Mouse (Mus musculus): ENCODE results near the gene Duoxa1. TPM values are rescaled to one million over a fixed set of nuclear protein-coding genes. Genes with fewer than 3 reads are reported as not detected.

The Duoxa1 gene
- total and polyA plus RNA-seq, 3 experiments, result not detected

GRCm38 (mm10) chr2:122323960-122324359, 10.4 kb upstream of the Duoxa1 start:
- Histone ChIP-seq H3K27me3 (ENCODE audit: control insufficient read depth in 1 of 2, insufficient read depth in 2 of 2, low read length in 2 of 2) (peaks cover 2 to 3% of the 10 kb centered on the region in 2 experiments; a peak in 1 of 4 replicates), H3K79me2 (ENCODE audit: control insufficient read depth, insufficient read depth, low read length, poor library complexity) (no peaks in the 10 kb centered on the region), H3K36me3 (ENCODE audit: control insufficient read depth in 1 of 2, insufficient read depth in 2 of 2, low read length in 2 of 2) (no peaks in the 10 kb centered on the region), H3K9ac (ENCODE audit: control insufficient read depth, low read depth, low read length, poor library complexity, severe bottlenecking) (no peak overlapping the region), H3K27ac (ENCODE audit: control insufficient read depth, low read depth, low read length) (no peak overlapping the region), H3K9me3 (replicated peaks; ENCODE audit: insufficient read depth, low read length) (no peaks in the 10 kb centered on the region), H3K4me3 (ENCODE audit: control insufficient read depth in 1 of 2, insufficient read depth in 1 of 2, low read depth in 2 of 2, low read length in 2 of 2) (no peak overlapping the region), H3K4me1 (ENCODE audit: control insufficient read depth in 1 of 2, insufficient read depth in 2 of 2, low read length in 2 of 2) (no peaks in the 10 kb centered on the region)
- TF ChIP-seq POLR2AphosphoS5 (IDR thresholded peaks at IDR 0.05; ENCODE audit: borderline replicate concordance, low read depth, low read length), result no peak
- TF ChIP-seq MYC (IDR thresholded peaks at IDR 0.05; ENCODE audit: low read depth, low read length), result no peak
- no peak for TF ChIP-seq BHLHE40 (IDR thresholded peaks at IDR 0.05; ENCODE audit: borderline replicate concordance, low read depth, low read length)
- TF ChIP-seq MXI1 (IDR thresholded peaks at IDR 0.05; ENCODE audit: low read depth, low read length), result no peak
- no peak for DNase-seq (ENCODE audit: low read depth, low spot score)

DNA sequence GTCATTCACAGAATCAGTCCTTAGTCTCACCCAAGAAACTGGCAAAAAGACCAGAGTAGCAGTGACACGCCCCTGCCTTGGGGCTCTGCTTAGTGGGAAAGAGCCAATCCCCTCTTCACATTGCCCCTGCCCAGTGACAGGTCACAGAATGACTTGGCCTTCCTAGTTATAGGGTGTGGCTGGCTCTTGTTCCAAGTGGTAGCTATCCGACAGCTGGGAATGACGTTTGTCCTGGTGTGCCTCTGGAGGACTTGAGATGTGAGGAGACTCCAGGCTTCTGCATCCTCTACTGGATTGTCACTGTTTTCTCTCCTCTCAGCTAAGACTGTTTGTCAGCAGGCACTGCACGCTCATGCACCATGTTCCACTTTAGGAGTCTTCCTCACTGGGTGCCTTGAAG, 3.9 kb upstream of the Duoxa1 start:
- Histone ChIP-seq H3K4me1 (ENCODE audit: control insufficient read depth in 1 of 2, insufficient read depth in 2 of 2, low read length in 2 of 2) (0 out of 4 replicates have a peak, but pooled peaks cover 0 to 2% of the 10 kb centered on the region in 2 experiments), H3K9ac (ENCODE audit: control insufficient read depth, low read depth, low read length, poor library complexity, severe bottlenecking) (no peak overlapping the region), H3K36me3 (ENCODE audit: control insufficient read depth in 1 of 2, insufficient read depth in 2 of 2, low read length in 2 of 2) (no peaks in the 10 kb centered on the region), H3K79me2 (ENCODE audit: control insufficient read depth, insufficient read depth, low read length, poor library complexity) (no peaks in the 10 kb centered on the region), H3K9me3 (replicated peaks; ENCODE audit: insufficient read depth, low read length) (no peaks in the 10 kb centered on the region), H3K27me3 (ENCODE audit: control insufficient read depth in 1 of 2, insufficient read depth in 2 of 2, low read length in 2 of 2) (peaks cover 0 to 3% of the 10 kb centered on the region in 2 experiments; a peak in 1 of 4 replicates), H3K27ac (ENCODE audit: control insufficient read depth, low read depth, low read length) (no peak overlapping the region), H3K4me3 (ENCODE audit: control insufficient read depth in 1 of 2, insufficient read depth in 1 of 2, low read depth in 2 of 2, low read length in 2 of 2) (no peak overlapping the region)
- no peak for DNase-seq (ENCODE audit: low read depth, low spot score)
- TF ChIP-seq TAL1 (IDR thresholded peaks at IDR 0.05; ENCODE audit: low read length), result no peak
- TF ChIP-seq USF2 (IDR thresholded peaks at IDR 0.05; ENCODE audit: borderline replicate concordance in 1 of 2, insufficient read depth in 1 of 2, low read depth in 1 of 2, low read length in 2 of 2), result no peak
- no peak for TF ChIP-seq KAT2A (conservative IDR thresholded peaks at IDR 0.05; ENCODE audit: low read depth, low read length)
- TF ChIP-seq POLR2A (IDR thresholded peaks at IDR 0.05; ENCODE audit: control insufficient read depth in 1 of 2, insufficient read depth in 1 of 2, low read depth in 1 of 2, low read length in 2 of 2, poor library complexity in 1 of 2), result no peak
- TF ChIP-seq TBP (IDR thresholded peaks at IDR 0.05; ENCODE audit: low read depth, low read length), result no peak
- no peak for TF ChIP-seq ETS1 (IDR thresholded peaks at IDR 0.05; ENCODE audit: low read depth, low read length)
- no peak for TF ChIP-seq ZNF384 (IDR thresholded peaks at IDR 0.05; ENCODE audit: low read depth, low read length)
- no peak for TF ChIP-seq E2F4 (IDR thresholded peaks at IDR 0.05; ENCODE audit: borderline replicate concordance, low read depth, low read length)
- TF ChIP-seq UBTF (IDR thresholded peaks at IDR 0.05; ENCODE audit: borderline replicate concordance, insufficient read depth, low read depth, low read length), result no peak
- TF ChIP-seq MAZ (IDR thresholded peaks at IDR 0.05; ENCODE audit: low read depth, low read length), result no peak
- TF ChIP-seq USF1 (IDR thresholded peaks at IDR 0.05; ENCODE audit: low read depth, low read length), result no peak
- TF ChIP-seq RCOR1 (IDR thresholded peaks at IDR 0.05; ENCODE audit: low read depth, low read length), result no peak
- no peak for TF ChIP-seq CTCF (IDR thresholded peaks at IDR 0.05 in 2 of 3, conservative IDR thresholded peaks at IDR 0.05 in 1 of 3; ENCODE audit: control insufficient read depth in 1 of 3, insufficient read depth in 1 of 3, low read depth in 2 of 3, low read length in 3 of 3, poor library complexity in 1 of 3, severe bottlenecking in 1 of 3)
- no peak for TF ChIP-seq NRF1 (IDR thresholded peaks at IDR 0.05; ENCODE audit: insufficient read depth, low read depth, low read length, poor library complexity, severe bottlenecking)
- TF ChIP-seq ZKSCAN1 (IDR thresholded peaks at IDR 0.05; ENCODE audit: low read depth, low read length), result no peak
- no peak for TF ChIP-seq HCFC1 (IDR thresholded peaks at IDR 0.05; ENCODE audit: low read depth, low read length)
- no peak for TF ChIP-seq MXI1 (IDR thresholded peaks at IDR 0.05; ENCODE audit: low read depth, low read length)
- no peak for TF ChIP-seq BHLHE40 (IDR thresholded peaks at IDR 0.05; ENCODE audit: borderline replicate concordance, low read depth, low read length)
- no peak for TF ChIP-seq SIN3A (IDR thresholded peaks at IDR 0.05; ENCODE audit: low read length)
- TF ChIP-seq JUND (IDR thresholded peaks at IDR 0.05; ENCODE audit: low read depth, low read length), result no peak

Measured in MEL (cell line).